Mouse (Mus musculus): ENCODE data around the gene Prl2c3. TPM values are rescaled to one million over a fixed set of nuclear protein-coding genes. Genes with fewer than 3 reads are reported as not detected.
"Not testable (repeated sequence)": the region's sequence is repeated elsewhere in the genome, so short reads cannot be mapped to it uniquely, and the experiment has no call there.

The Prl2c3 gene
- polyA plus RNA-seq (2014; fragmentation: Nextera tagmentation; extraction: Ambion mirVana), result 1.1 TPM in 1 of 2 replicates, not detected in the other

- H3K4me1 ChIP-seq (ENCODE audit: control insufficient read depth, insufficient read depth, low read length); H3K4me2 ChIP-seq (ENCODE audit: low read depth, low read length); ATAC-seq (ENCODE audit: low read depth); H3K27me3 ChIP-seq (replicated peaks; ENCODE audit: control insufficient read depth, insufficient read depth, low read length); H3K9ac ChIP-seq (ENCODE audit: low read depth, low read length); DNase-seq (ENCODE audit: low spot score); H3K4me3 ChIP-seq (ENCODE audit: low read depth, low read length); H3K36me3 ChIP-seq (ENCODE audit: control insufficient read depth, insufficient read depth, low read length); H3K9me3 ChIP-seq (ENCODE audit: control insufficient read depth, low read length); H3K27ac ChIP-seq (replicated peaks; ENCODE audit: low read depth, low read length): not testable (repeated sequence)
- 71% methylated on average over 3 of the region's 3 CpGs for WGBS
Measured at GRCm38 (mm10) chr13:12799979-12800378, at the start of gene Prl2c3. Gene Prl2c3, minus strand, starts transcription at chr13:12800079.

GRCm38 (mm10) chr13:12848254-12848653 is 48.4 kb upstream of the Prl2c3 start:
- WGBS, result 78% methylated on average over 4 of the region's 4 CpGs

GRCm38 (mm10) chr13:12844701-12845100 is 44.8 kb upstream of the Prl2c3 start:
- not testable (repeated sequence) for DNase-seq (ENCODE audit: low spot score); H3K36me3 ChIP-seq (ENCODE audit: control insufficient read depth, insufficient read depth, low read length); H3K27ac ChIP-seq (replicated peaks; ENCODE audit: low read depth, low read length); ATAC-seq (ENCODE audit: low read depth); H3K4me3 ChIP-seq (ENCODE audit: low read depth, low read length); H3K27me3 ChIP-seq (replicated peaks; ENCODE audit: control insufficient read depth, insufficient read depth, low read length); H3K9ac ChIP-seq (ENCODE audit: low read depth, low read length); H3K4me1 ChIP-seq (ENCODE audit: control insufficient read depth, insufficient read depth, low read length); H3K4me2 ChIP-seq (ENCODE audit: low read depth, low read length)
- 84% methylated on average over 1 of the region's 1 CpGs for WGBS
- H3K9me3 ChIP-seq (ENCODE audit: control insufficient read depth, low read length), result peaks cover 40% of the 10 kb centered on the region

More at GRCm38 (mm10) chr13:12848254-12848653, 48.4 kb upstream of the Prl2c3 start:
- H3K27me3 ChIP-seq (replicated peaks; ENCODE audit: control insufficient read depth, insufficient read depth, low read length); H3K4me1 ChIP-seq (ENCODE audit: control insufficient read depth, insufficient read depth, low read length); H3K36me3 ChIP-seq (ENCODE audit: control insufficient read depth, insufficient read depth, low read length); H3K4me3 ChIP-seq (ENCODE audit: low read depth, low read length); H3K4me2 ChIP-seq (ENCODE audit: low read depth, low read length); H3K27ac ChIP-seq (replicated peaks; ENCODE audit: low read depth, low read length); DNase-seq (ENCODE audit: low spot score); H3K9ac ChIP-seq (ENCODE audit: low read depth, low read length): not testable (repeated sequence)
- peaks cover 32% of the 10 kb centered on the region for H3K9me3 ChIP-seq (ENCODE audit: control insufficient read depth, low read length)
- peak; percentile 15; the same call in 1 of the 2 replicates for ATAC-seq (ENCODE audit: low read depth)

- not testable (repeated sequence) for H3K36me3 ChIP-seq (ENCODE audit: control insufficient read depth, insufficient read depth, low read length); H3K27me3 ChIP-seq (replicated peaks; ENCODE audit: control insufficient read depth, insufficient read depth, low read length); H3K4me3 ChIP-seq (ENCODE audit: low read depth, low read length); H3K27ac ChIP-seq (replicated peaks; ENCODE audit: low read depth, low read length); H3K4me1 ChIP-seq (ENCODE audit: control insufficient read depth, insufficient read depth, low read length); H3K4me2 ChIP-seq (ENCODE audit: low read depth, low read length); DNase-seq (ENCODE audit: low spot score); ATAC-seq (ENCODE audit: low read depth); H3K9ac ChIP-seq (ENCODE audit: low read depth, low read length)
- WGBS, result 69% methylated on average over 2 of the region's 2 CpGs
- peaks cover 62% of the 10 kb centered on the region for H3K9me3 ChIP-seq (ENCODE audit: control insufficient read depth, low read length)
Measured at GRCm38 (mm10) chr13:12837546-12837945, 37.7 kb upstream of the Prl2c3 start.

GRCm38 (mm10) chr13:12831769-12832168 is 31.9 kb upstream of the Prl2c3 start:
- Histone ChIP-seq H3K4me1 (ENCODE audit: control insufficient read depth, insufficient read depth, low read length) (no peaks in the 10 kb centered on the region), H3K9me3 (ENCODE audit: control insufficient read depth, low read length) (peaks cover 58% of the 10 kb centered on the region), H3K9ac (ENCODE audit: low read depth, low read length) (no peak overlapping the region), H3K4me2 (ENCODE audit: low read depth, low read length) (no peak overlapping the region), H3K27ac (replicated peaks; ENCODE audit: low read depth, low read length) (no peak overlapping the region), H3K27me3 (replicated peaks; ENCODE audit: control insufficient read depth, insufficient read depth, low read length) (no peaks in the 10 kb centered on the region), H3K4me3 (ENCODE audit: low read depth, low read length) (no peak overlapping the region), H3K36me3 (ENCODE audit: control insufficient read depth, insufficient read depth, low read length) (no peaks in the 10 kb centered on the region)
- DNase-seq (ENCODE audit: low spot score) (no peak), ATAC-seq (ENCODE audit: low read depth) (no peak)
- 73% methylated on average over 2 of the region's 2 CpGs for WGBS

GRCm38 (mm10) chr13:12829031-12829430 is 29.2 kb upstream of the Prl2c3 start:
- Histone ChIP-seq H3K9me3 (ENCODE audit: control insufficient read depth, low read length) (peaks cover 55% of the 10 kb centered on the region), H3K4me3 (ENCODE audit: low read depth, low read length) (no peak overlapping the region)
- no peak for DNase-seq (ENCODE audit: low spot score)

GRCm38 (mm10) chr13:12824500-12825176 is 24.8 kb upstream of the Prl2c3 start:
- H3K27ac ChIP-seq (replicated peaks; ENCODE audit: low read depth, low read length); DNase-seq (ENCODE audit: low spot score); H3K4me3 ChIP-seq (ENCODE audit: low read depth, low read length); H3K27me3 ChIP-seq (replicated peaks; ENCODE audit: control insufficient read depth, insufficient read depth, low read length); H3K4me2 ChIP-seq (ENCODE audit: low read depth, low read length); H3K9ac ChIP-seq (ENCODE audit: low read depth, low read length); H3K36me3 ChIP-seq (ENCODE audit: control insufficient read depth, insufficient read depth, low read length); H3K4me1 ChIP-seq (ENCODE audit: control insufficient read depth, insufficient read depth, low read length): not testable (repeated sequence)
- peaks cover 33% of the 10 kb centered on the region for H3K9me3 ChIP-seq (ENCODE audit: control insufficient read depth, low read length)
- 71% methylated on average over 4 of the region's 4 CpGs for WGBS
- ATAC-seq (ENCODE audit: low read depth), result peak; percentile 12; the same call in 1 of the 2 replicates

More at GRCm38 (mm10) chr13:12829031-12829430, 29.2 kb upstream of the Prl2c3 start:
- ATAC-seq (ENCODE audit: low read depth), result no peak
- no peaks in the 10 kb centered on the region for H3K27me3 ChIP-seq (replicated peaks; ENCODE audit: control insufficient read depth, insufficient read depth, low read length)
- WGBS, result 86% methylated on average over 5 of the region's 5 CpGs
- no peaks in the 10 kb centered on the region for H3K4me1 ChIP-seq (ENCODE audit: control insufficient read depth, insufficient read depth, low read length)
- no peaks in the 10 kb centered on the region for H3K36me3 ChIP-seq (ENCODE audit: control insufficient read depth, insufficient read depth, low read length)
- no peak overlapping the region for H3K9ac ChIP-seq (ENCODE audit: low read depth, low read length)
- H3K27ac ChIP-seq (replicated peaks; ENCODE audit: low read depth, low read length), result no peak overlapping the region
- H3K4me2 ChIP-seq (ENCODE audit: low read depth, low read length), result no peak overlapping the region

- ATAC-seq (ENCODE audit: low read depth); H3K9me3 ChIP-seq (ENCODE audit: control insufficient read depth, low read length); H3K36me3 ChIP-seq (ENCODE audit: control insufficient read depth, insufficient read depth, low read length); H3K4me3 ChIP-seq (ENCODE audit: low read depth, low read length); H3K4me2 ChIP-seq (ENCODE audit: low read depth, low read length); H3K9ac ChIP-seq (ENCODE audit: low read depth, low read length); H3K27ac ChIP-seq (replicated peaks; ENCODE audit: low read depth, low read length); DNase-seq (ENCODE audit: low spot score); H3K4me1 ChIP-seq (ENCODE audit: control insufficient read depth, insufficient read depth, low read length); H3K27me3 ChIP-seq (replicated peaks; ENCODE audit: control insufficient read depth, insufficient read depth, low read length): not testable (repeated sequence)
- WGBS, result 84% methylated on average over 5 of the region's 5 CpGs
Measured at GRCm38 (mm10) chr13:12813734-12814424, 14.0 kb upstream of the Prl2c3 start.

Data from embryonic facial prominence, embryonic 14.5 days (tissue).